Mouse (Mus musculus) megakaryocyte-erythroid progenitor cell, adult 5-6 weeks (primary cell): ENCODE data around the gene Sept5. TPM values are rescaled to one million over a fixed set of nuclear protein-coding genes. Genes with fewer than 3 reads are reported as not detected.

Experiments used
- ATAC-seq: replicated peaks from 2 replicates; pipeline ENCODE4 v1.8.0; 2016; ENCODE audit warnings: mild to moderate bottlenecking, inconsistent platforms; ENCODE audit not compliant: severe bottlenecking, poor library complexity, low FRiP score, low TSS enrichment
- total RNA-seq, 2 experiments: library from RNA; stranded (forward) in 1 of 2; stranded (reverse) in 1 of 2; fragments of 200-1000, 215-1000 nt in 1 of 2; fragments of >200 nt in 1 of 2; fragmentation: Nextera tagmentation in 1 of 2; gene quantifications; 2 replicates each; pipeline ENCODE4 v1.2.3; 2014 to 2017

Sept5 gene
- total RNA-seq, 2 experiments from 2014 or later, result 0.09 TPM; not detected in 1

DNA sequence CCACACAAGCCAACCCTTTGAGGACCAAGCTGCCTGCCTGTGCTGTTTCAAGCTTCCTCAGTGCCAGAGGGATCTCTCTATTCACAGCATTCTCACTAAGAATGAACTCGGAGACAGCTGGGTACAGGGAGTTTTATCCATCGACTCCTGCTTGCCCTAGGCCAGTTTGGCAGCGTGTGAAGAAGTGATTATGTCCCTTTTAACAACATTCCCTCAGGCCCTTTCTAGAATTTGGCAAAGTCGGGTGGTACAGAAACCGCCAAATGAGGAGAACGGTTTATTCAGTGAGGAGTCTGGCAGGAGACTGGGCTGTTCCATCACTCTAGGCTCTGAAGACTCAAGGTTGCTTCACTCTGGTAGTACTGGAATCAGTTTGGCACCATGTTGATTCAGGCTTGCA, 9.6 kb downstream of the Sept5 start:
- no peak for ATAC-seq

DNA sequence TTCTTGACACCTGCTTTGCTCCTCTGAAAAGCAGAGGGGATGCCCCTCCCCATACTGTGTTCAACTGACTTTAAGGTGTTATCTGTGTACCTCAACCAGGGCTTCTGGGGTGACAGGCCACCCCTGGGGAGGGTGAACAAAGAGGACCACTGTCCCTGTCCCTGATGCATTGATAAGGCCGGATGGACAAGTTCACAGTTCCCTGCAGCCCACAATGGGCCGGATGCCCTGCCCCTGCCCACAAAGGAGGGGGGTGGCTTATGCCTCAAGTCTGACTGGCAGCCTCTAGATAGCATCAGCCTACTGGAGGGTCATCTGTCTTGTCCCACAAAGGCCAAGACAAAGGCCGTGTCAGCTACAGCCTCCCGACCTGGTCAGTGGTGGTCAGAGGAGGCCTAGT, 10.6 kb downstream of the Sept5 start:
- no peak for ATAC-seq

DNA sequence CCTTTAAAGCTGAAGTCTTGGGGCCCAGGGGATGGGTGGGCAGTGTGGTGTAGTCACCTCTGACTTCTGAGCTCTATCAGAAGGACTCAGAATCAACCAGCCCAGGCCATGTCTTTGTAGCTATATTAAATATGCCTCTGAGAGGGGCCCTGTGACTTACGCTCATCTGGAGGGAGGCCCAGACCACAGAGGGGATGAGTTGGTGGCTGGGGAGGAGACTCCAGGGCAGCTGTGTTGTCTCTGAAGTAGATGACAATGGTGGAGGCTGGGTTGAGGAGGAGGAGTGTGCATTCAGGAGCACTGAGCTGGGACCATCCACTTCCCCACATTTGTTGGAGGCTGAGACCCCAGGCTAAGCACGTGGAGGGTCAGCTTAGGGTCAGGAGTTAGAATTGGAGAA, 11.5 kb downstream of the Sept5 start:
- ATAC-seq, result no peak

DNA sequence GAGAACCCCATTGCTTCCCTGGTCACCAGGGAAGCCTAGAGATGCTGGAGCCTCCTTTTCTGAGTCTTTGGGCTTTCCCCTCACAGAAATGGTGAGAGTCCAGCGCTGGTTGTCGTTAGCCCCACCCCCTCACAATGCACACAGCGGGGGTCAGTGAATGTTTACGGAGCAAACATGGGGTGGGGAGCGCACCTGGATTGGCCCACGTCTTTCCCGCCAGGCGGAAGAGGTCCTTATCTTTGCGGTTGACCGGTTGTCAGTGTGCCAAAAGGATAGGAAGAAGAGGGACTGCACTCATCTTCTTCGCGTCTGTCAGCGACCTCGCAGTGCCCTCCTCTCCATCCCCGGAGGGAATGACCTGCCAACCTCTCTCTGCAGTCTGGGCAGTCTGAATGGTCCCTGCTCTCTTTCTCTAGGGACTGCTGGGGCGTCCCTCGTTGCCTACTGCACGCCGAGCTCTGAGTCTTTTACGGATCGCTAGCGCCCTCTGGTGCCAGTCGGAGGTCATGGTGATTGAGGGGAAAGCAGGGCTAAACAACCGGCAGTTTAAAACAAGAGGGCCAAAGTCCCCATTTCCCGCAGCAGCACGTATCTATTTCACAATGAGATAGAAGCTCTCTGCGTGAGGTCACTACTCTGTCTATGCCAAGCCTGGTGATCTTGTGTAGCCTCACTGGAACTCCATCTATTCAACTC, 12.2 kb downstream of the Sept5 start:
- ATAC-seq, result peak; percentile 69

DNA sequence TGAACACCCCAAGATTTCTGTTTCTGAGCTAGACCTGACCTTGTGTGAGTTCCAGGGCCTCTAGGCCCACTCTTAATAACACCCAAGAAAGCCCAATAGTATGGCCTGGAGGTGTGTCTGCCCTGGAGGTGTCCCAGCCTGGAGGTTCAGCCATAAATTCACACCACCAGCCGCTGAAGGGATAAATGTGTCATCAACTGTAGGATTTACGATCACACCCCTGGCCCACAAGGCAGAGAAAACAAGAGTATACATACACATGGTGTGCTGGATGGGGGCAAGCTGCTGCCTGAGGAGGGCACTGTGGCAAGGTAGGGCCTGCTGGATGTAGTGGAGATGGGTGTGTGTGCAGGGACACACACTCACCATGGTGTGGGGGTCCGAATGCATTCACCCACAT, 16.5 kb downstream of the Sept5 start:
- no peak for ATAC-seq

DNA sequence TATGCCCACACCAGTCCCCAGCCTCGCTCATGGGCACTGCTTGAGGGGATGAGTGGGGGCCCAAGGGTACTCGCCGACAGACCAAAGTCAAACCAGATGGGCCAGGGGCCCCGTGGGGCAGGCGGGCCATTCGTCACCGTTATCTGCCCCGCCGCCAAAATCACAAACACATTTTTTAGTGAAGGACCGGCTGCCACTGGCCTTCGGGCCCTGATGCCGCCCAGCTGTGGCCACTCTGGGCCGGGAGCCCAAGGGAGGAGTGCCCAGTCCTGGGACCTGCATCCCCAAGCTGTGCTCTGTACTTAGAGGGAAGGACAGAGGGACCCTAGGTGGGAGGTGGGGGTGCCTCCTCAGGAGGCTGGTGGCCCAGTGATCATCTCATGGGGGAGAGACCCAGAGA, 18.0 kb downstream of the Sept5 start:
- no peak for ATAC-seq

DNA sequence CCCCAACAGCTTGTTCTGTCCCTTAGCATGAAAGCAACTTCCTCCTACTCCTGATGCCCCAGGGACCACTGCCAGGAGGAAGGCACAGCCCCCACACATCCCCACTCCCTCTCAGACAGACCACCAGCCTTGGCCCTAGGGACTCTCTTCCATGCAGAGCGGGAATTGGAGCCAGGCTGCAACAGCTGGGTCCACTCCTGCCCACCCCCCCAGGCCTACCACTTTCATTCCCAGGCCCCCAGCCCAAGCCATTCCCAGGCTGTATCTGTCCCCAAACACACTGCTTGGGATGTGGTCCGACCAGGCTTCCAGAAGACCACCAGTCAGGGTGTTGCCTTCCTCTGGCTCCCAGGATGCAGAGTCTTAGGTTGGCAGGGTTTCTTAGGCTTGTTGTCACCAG, 20.7 kb downstream of the Sept5 start:
- ATAC-seq, result no peak

DNA sequence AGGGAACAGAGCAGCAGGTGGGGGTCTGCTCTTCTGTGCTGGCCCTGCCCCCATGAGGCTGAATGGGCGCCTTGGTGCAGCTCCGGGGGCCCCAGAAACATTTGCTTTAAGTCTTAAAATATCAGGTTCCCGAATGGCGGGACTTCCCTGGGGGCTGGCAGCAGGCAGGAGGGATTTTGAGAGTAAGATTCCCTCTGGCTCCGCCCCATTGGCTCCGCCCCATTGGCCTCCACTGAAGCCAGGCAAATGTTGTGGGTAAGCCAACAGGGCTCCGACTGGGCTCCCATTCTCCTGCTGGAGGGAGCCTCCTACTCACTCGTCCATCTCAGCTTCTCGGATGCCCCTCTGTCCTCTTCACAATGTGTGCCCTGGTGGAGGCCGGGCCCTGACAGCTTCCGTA, 21.5 kb downstream of the Sept5 start:
- no peak for ATAC-seq

DNA sequence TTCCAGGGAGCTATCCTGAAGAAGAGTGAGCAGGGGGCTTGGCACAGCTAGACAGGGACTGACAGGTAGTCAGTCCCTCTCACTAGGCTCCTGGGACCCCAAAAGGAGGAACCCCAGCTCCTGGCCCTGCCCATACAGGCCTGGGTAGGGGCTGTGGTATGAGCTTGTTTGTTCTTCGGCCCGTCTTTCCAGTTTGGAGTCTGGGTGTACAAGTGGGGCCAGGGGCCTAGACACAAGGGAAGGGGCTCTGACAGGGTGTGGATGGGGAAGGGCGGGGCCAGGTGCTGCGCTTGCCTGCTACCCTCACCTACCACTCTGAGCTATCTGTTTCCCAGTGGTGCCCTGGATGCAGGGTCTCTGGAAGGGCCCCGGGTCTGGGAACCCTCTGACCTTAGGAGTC, 24.0 kb downstream of the Sept5 start:
- ATAC-seq, result no peak

DNA sequence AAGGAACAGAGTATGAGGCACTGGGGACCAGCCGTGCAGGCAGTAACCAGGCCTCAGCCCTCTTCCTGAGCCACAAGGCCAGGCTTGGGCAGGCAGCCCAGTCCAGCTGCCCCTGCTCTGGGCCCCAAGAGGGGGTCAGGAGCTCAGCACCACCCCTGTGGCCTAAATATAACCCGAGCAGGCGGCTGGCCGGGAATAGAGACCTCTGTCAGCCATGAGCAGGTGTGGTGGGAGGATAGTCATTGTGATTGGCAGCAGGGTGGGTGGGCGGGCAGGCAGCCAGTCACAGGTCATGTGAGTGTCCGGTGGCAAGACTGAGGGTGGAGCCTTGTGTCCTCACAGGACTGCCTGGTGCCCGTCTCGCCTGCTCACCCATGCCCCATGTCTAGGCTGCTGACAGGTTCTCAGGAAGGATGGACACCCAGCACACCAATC, 25.5 kb downstream of the Sept5 start:
- no peak for ATAC-seq

DNA sequence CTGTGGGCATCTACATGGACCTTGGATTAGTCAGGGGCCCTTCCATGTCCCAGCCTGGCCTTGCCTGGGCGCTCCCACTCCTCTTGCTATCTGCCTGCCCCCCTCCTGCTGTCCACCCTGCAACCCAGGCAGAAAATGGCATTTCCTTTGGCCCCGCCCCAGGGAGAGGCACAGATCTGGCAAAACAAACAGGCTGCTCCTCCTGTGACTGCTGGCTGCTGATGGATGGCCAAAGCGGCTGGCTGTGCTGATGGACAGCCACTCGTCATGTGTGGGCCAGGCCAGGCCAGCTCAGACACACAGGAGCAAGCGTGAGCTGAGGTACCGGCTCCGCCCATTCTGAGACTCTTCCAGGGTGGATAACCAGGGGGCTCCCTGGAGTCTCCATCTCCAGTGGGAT, 28.3 kb downstream of the Sept5 start:
- ATAC-seq, result no peak

DNA sequence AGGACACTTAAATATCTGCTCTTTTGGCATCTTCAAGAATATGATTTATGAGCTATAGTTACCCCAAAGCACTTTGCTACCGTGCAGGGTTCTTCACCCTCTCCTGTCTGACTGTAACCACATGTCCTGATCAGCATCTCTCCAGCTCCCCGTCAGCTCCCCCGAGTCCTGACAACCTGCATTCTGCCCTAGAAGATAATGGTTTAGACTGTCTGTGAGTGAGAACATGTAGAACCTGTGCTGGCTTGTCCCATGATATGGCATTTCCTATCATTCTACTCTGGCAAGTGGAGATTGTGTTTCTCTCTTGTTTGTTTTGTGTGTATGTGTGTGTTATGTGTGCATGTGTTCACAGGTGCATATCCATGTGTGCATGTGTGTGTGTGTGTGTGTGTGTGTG, 31.7 kb downstream of the Sept5 start:
- peak; percentile 58 for ATAC-seq

DNA sequence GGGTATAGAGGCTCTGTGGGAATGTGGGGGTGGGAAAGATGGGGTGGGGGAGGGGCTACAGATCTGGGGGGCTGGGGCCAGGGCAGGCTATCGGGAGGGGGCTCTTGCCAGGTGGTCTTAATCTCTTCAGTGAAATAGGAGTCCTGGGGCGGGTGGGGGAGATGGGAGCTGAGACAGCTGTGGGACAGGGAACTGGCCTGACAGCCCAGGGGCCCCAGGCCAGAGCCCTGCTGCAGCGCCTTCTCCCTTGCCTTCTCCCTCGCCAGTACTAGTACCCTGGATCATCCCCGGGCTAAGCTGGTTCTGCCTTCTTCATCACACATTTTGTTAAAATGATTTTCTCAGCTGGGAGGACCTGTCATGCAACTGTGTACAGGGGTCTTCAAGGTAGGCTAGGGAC, 33.5 kb downstream of the Sept5 start:
- ATAC-seq, result no peak

DNA sequence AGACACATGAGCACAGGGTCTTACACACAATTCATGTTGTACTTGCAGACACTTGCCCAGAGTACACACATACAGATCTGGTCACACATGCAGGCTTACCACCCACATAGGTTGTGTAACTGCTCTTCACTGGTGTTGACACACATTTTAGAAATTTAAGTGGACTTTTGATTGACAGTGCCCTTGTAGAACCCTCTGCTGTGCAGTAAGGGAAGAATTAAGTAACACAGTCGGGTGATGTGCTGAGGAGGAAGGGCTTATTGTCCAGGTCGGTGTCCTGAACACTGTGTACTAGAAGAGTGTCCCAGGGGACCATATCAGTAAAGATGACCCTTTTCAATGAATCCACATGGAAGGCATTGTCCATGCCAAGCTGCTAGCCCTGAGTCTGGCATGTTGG, 35.8 kb downstream of the Sept5 start:
- no peak for ATAC-seq

DNA sequence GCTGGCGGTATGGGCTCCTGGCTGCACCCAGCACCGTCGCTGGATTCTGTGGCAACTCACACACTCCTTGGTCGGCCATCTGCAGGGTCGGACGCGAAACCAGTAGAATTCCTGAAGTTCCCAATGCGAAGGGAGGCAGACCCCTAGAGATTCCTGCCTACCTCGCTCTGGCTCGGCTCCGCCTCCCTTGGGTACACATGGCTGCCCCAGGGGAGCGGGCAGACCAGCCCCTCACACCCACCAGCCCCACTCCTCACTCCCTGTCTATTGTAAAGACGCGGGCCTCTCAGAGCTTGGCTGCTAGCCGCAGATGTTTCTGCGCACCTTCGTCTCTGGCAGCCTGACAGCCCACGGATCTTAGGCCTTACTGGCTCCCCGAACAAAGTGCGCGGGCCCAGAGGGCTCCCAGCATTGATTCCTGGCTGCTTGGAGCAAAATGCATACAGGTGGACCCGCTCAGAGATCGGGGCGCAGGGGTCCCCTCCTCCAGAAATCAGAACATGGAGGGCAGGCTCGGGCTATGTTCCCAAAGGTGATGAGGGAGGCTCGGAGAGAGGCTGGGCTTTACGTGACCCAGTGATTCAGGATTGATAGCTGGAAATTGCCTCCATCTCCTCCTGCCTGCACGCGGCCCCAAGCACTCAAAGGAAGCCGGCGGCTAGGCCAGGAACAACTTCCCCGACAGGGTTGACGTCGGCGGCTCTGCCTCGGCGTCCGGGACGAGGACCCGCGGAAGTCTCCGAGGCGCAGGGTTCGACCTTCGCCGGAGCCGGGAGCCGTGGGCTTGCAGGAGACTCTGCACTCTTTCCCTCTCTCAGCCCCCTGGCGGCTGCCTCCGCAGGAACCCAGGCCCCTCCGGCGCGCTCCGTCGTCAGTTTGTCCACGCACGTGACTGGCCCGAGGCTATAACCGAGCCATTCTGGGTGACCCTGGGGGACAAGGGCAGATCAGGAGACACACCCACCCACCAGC, 38.4 kb downstream of the Sept5 start:
- no peak; the same call in 1 of the 2 replicates for ATAC-seq

DNA sequence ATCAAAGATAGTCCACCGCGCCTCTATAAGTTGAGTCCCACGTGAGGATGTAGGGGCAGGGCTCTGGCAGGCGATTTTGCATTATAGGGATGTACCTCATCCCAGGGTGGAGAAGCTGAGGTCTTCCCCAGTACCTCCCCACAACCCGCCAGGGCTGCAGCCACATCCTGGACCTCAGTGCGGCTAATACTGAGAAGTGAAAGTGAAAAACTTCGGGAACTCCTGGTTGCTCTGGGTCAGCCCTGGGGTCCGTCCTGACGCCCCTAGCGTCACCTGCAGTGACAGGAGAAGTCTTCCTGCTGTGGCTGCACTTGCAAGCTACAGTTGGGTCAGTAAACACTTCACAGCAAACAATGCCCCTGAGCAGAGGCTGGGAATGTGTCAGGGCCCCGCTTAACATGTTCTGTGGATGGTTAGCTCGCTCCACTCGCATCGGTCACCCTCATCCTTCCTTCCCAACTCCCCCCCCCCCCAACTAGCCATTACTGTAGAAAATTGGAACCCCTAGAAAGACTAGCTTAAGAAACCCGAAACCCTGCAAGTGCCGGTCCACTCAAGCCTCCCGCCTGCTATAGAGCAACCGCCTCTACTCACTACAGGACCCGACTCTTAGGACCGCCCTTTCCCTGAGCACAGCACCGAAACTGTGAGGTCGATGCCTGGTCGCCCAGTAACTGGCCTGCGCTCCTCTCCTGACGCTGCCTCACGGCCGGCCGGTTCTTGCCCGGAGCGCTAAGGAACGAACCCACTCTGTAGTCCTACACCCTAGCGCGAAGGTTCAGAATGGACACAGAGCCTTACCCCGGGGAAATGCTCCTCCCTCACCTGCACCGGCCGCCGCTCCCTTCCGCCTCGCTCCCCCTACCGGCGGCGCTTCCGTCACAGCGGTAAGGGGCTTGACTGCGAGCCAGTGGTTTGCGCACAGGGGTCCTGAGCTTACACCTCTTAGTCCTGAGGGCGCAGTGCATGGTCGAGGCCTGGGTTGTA, 39.7 kb downstream of the Sept5 start, which contains the start of gene Tbx1:
Gene Tbx1, minus strand, starts transcription at position 868 of the 987 bp plus-strand sequence.
- 0 out of 2 replicates have a peak, but pooled peaks have one; percentile 35 for ATAC-seq

DNA sequence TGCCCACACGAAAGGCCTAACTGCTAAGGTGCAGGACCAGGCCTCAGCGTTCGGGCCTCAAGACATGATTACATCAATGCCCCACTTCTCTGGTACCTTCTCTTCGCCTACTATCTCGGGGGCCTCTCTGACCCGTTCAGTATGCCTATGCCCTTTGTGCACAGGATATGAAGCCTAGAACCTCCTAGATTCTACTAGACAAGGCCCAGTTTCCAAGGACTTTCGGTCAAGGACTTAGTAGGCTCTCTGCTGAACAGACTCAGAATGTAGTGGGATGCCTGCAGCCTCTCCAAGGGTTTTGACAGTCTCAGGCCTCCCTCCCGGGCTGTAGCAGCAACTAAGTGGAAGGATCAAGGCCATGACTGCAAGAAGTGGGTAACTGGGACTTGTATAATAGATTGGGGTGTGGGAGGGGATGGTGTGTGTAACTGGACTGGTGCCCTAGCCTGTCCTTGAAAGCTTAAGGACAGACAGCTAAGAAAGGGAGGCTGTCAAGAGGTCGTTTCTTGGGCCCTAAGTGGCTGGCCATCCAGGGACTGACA, 40.6 kb downstream of the Sept5 start:
- no peak for ATAC-seq

DNA sequence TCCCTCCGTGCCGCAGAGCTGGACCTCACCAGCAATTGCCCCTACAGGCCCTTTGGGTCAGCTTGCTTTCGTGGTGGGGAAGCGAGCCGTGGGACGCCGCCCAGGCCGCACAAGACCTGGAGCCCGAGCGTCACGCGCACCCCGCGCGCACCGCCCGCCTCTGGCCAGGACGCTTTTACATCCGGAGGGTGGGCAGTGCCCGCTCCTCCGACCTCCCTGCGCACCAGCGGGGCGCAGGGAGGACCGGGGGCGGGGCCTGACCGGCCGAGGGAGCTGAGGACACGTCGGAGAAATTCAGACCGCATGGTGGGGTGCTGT, 41.1 kb downstream of the Sept5 start:
- ATAC-seq, result no peak
